Mouse (Mus musculus) Patski (cell line): ENCODE measurements around the gene Ralbp1. TPM values are rescaled to one million over a fixed set of nuclear protein-coding genes. Genes with fewer than 3 reads are reported as not detected.

Experiments
- ATAC-seq: fragments of 100-300 bp; one replicate; pipeline ENCODE4 v1.8.0; 2021
- CTCF ChIA-PET: fragments of 350-600 bp; sonication (Branson Sonifier 250); formaldehyde crosslinking; loops from one replicate; lab custom pipeline; 2022; ENCODE audit warnings: inconsistent platforms; lab: Charles Lee
- POLR2A ChIA-PET: fragments of 350-600 bp; sonication (Branson Sonifier 250); formaldehyde crosslinking; loops from one replicate; lab custom pipeline; 2022; ENCODE audit warnings: antibody characterized with exemption, inconsistent platforms; lab: Charles Lee
- DNase-seq: peaks from one replicate; pipeline ENCODE4 v3.0.0-alpha.2; 2011; ENCODE audit warnings: low read depth, low spot score
- H3K27me3 ChIP-seq: fragments of 371-371 bp; one replicate; pipeline ENCODE4 v1.5.1; 2021
- CTCF ChIP-seq: fragments of 100-300 bp; IDR thresholded peaks from one replicate; pipeline ENCODE4 v1.5.1; 2021
- in situ Hi-C: fragments of 300-500 bp; cut with MboI; formaldehyde crosslinking; loops from 3 replicates; pipeline ENCODE4 v1.11.1; 2018; ENCODE audit warnings: low pct_unique_long_range_greater_than_20kb, mixed read lengths
- polyA plus RNA-seq: library from polyadenylated mRNA; unstranded; gene quantifications from one replicate; pipeline ENCODE4 v1.2.3, GENCODE M21; 2021

The Ralbp1 gene
- polyA plus RNA-seq, 1 experiment from 2014 or later = 65.8 TPM

DNA sequence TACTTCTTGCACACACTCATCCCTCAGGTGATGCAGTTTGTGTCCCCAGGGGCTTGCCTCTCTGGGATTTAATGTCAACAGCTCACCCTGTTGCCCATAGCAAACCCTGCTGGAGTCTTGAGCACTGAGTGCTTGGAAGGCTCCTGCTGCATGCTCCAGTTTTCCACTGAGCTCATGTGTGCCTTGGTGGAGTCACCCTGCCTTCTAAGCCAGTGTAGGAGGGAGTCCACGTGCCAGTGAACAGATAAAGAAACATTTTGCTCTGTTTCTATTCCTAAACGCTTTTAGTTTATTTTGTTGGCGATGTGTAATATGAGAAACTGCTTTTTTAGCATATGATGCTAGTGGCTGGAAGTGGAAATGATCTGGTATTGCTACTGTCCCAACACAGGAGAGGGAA, 48.9 kb downstream of the Ralbp1 start:
- POLR2A ChIA-PET = no interaction called here
- DNase-seq (no peak), ATAC-seq (no peak)
- TF ChIP-seq CTCF = no peak
- CTCF ChIA-PET = interaction anchor here (1.2 to 1.7 kb wide), 3 partner anchors 10 to 17 kb away, joined by 3 to 4 read pairs (median 4); no protein-coding TSS in a partner anchor
- no peaks in the 10 kb centered on the region for H3K27me3 ChIP-seq
- in situ Hi-C loops = loop anchor here (10.0 kb wide), 1 partner anchor 132 kb away; no protein-coding TSS in a partner anchor

DNA sequence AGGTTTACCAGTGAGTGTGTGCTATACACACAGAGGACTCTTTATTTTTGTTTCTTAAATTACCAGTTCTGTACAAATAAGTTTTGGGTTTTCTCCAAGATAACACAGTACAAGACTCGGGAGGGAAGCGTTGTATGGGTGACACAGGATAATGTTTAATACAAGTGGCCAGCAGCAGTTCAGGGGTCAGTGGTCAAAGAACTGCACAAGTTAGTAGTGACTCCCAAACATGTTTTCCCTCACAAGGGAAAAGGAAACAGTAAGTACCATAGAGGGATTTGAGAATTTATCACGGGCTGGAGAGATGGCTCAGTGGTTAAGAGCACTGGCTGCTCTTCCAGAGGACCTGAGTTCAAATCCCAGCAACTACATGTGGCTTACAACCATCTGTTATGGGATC, 51.7 kb downstream of the Ralbp1 start:
- ATAC-seq (no peak), DNase-seq (no peak)
- H3K27me3 ChIP-seq = no peaks in the 10 kb centered on the region
- in situ Hi-C loops = loop anchor here (10.0 kb wide), 1 partner anchor 129 kb away; no protein-coding TSS in a partner anchor
- CTCF ChIA-PET = no interaction called here
- POLR2A ChIA-PET = no interaction called here
- no peak for TF ChIP-seq CTCF

DNA sequence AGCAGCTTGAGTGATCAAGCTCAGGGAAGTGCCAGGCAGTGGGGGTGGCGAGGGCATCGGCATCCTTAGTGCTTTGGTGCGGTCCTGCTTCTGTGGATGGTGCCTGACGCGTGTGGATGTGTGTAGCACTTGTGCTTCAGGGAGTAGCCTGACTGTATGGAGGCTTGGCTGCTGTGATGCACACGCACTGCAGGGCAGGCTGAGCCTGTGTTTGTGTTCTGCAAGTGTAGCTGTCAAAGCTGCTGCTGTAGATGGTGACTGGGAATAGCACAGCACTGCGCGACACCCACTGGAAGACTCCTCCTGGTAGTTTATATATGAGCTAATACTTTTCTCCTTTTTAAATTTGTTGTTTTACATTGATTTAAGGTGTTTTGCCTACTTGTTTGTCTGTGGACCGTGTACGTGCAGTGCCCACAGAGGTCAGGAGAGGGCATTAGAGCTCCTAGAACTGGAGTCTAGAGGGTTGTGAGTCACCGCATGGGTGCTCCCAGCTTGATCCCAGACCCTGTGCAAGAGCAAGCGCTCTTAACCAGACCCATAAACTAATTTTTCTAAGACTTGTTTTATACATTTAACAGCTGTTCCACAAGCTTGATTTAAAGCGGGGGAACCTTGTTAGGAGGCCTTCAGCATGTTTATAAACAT, 55.3 kb downstream of the Ralbp1 start:
- ChIA-PET POLR2A (interaction anchor here (0.6 kb wide), 1 partner anchor 732 kb away, joined by 3 read pairs; no protein-coding TSS in a partner anchor), CTCF (interaction anchor here (0.9 to 3.2 kb wide), 4 partner anchors 10 to 49 kb away, joined by 3 to 13 read pairs (median 6); no protein-coding TSS in a partner anchor)
- TF ChIP-seq CTCF = peak; percentile 61
- DNase-seq = no peak
- H3K27me3 ChIP-seq = no peaks in the 10 kb centered on the region
- in situ Hi-C loops = loop anchor here (10.0 kb wide), 1 partner anchor 126 kb away; no protein-coding TSS in a partner anchor
- no peak for ATAC-seq

DNA sequence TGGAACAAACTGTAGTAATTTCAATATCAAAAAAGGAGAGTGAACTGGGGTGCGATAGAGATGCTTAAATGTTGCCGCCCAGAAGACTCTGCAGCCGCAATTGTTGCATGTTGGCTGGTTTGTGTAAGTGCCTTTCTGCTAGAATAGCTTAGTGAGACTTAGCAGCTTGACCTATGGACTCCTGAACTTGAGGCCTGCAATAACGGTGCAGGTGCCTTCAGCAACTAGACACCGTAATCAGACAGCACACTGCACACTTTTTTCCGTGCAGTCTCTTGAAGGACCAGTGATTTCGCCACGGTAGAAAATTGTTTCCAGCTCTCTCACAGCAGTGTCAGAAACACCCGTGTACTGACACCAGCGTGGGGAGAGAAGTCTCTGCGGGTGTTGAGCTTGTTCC, 56.6 kb downstream of the Ralbp1 start:
- no peak for TF ChIP-seq CTCF
- ChIA-PET CTCF (interaction anchor here (1.2 to 3.2 kb wide), 4 partner anchors 9 to 47 kb away, joined by 3 to 13 read pairs (median 8); no protein-coding TSS in a partner anchor), POLR2A (no interaction called here)
- ATAC-seq (no peak), DNase-seq (no peak)
- in situ Hi-C loops = no loop called here
- no peaks in the 10 kb centered on the region for H3K27me3 ChIP-seq

DNA sequence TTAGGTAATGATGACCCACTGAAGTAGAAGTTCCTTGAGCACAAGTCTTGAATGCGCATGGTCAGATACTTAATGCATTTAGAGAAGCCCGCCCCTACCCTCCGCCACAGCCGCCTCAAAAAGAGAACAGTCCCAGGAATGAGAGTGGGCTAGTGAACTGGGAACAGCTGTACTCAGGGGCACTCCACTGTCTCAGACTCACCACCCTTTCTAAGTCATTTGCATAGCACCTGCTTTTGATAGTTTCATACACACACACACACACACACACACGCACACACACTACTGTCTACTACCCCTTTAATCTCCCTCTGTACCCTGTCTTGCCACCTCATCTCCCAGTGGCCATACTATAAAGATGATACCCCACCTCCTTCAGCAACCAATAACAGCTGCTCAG, 57.7 kb downstream of the Ralbp1 start:
- DNase-seq = no peak
- no peak for TF ChIP-seq CTCF
- no peaks in the 10 kb centered on the region for H3K27me3 ChIP-seq
- CTCF ChIA-PET = interaction anchor here (3.2 kb wide), 1 partner anchor 15 kb away, joined by 13 read pairs; no protein-coding TSS in a partner anchor
- in situ Hi-C loops = no loop called here
- POLR2A ChIA-PET = no interaction called here
- no peak for ATAC-seq

DNA sequence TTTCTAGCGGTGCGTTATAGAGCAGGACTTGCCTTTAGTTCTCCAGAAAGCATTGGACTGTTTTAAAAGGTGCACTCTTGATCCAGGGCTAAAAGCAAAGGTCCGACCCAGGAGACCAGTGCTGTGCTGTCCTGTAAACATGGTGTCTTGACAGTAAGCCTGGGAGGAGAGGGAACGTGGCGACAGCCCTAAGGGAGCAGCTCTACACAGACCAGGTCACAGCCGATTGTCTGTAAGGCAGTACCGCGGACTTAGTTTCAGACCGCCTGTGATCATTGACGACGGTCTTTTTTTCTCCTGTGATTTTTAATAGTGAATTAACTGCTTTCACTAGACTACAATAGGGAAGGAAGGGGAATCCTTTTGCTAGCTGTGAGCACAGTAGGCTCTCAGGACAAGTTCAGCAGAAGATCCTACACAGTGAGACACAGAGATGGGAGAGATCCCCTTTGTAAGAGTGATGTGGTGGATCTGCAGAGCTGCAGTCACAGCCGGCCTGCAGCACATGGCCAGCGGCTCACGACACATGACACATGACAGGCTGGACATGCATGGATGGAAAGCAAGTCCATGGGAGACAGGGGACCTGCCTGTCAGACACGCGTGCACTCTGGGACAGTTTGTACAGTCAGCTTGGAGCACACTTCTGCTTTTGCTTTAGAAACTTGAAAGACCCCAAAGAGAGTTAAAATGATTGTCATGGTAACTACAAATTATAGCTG, 58.3 kb downstream of the Ralbp1 start:
- ChIA-PET CTCF (interaction anchor here (1.5 kb wide), 1 partner anchor 9 kb away, joined by 3 read pairs; no protein-coding TSS in a partner anchor), POLR2A (no interaction called here)
- TF ChIP-seq CTCF = no peak
- no peaks in the 10 kb centered on the region for H3K27me3 ChIP-seq
- DNase-seq = no peak
- ATAC-seq = no peak
- in situ Hi-C loops = no loop called here

DNA sequence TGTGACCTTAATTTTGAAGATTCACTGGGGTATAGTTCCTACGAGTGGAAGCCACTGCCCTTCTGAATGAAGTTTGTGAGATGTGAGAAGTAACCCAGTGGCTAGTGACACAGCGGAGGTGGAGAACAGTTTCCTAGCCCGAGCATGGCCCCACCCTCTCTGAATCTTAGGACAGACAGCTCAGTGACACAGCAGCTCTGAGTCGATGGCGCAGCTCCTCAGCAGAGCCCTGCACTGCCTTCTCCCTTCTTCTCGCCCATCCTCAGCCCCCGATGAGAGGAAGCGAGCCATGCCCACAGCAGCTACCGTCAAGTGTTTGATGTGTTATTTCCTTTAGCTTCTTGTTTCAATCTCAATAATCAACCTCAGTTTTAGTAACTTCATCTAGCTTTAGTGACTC, 59.3 kb downstream of the Ralbp1 start:
- no peaks in the 10 kb centered on the region for H3K27me3 ChIP-seq
- CTCF ChIA-PET = interaction anchor here (1.5 kb wide), 1 partner anchor 10 kb away, joined by 3 read pairs; no protein-coding TSS in a partner anchor
- in situ Hi-C loops = no loop called here
- ATAC-seq = no peak
- no peak for TF ChIP-seq CTCF
- no peak for DNase-seq
- POLR2A ChIA-PET = interaction anchor here (1.0 kb wide), 1 partner anchor 11 kb away, joined by 3 read pairs; no protein-coding TSS in a partner anchor

DNA sequence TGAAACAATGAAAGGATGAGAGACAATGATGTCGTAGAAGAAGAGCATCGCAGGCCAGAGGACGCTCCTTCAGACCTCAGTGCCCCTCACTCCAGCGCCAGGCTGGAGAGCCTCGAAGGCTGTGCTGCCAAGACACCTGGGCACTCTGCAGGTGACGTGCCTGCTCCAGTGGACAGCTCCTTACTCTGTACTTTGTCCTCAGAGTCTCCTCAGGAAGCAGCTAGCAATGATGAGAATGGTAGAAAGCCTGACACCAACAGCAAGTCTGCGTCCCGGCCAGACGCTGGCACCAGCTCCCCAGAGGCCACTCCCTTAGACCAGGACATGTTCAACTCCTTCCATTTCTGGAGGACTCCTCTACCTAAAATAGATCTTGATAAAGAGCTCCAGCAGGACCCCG, 61.4 kb downstream of the Ralbp1 start:
- POLR2A ChIA-PET = no interaction called here
- no peak for ATAC-seq
- in situ Hi-C loops = no loop called here
- no peak for DNase-seq
- H3K27me3 ChIP-seq = no peaks in the 10 kb centered on the region
- TF ChIP-seq CTCF = no peak
- CTCF ChIA-PET = interaction anchor here (0.8 to 1.6 kb wide), 2 partner anchors 10 to 119 kb away, joined by 3 read pairs; no protein-coding TSS in a partner anchor

DNA sequence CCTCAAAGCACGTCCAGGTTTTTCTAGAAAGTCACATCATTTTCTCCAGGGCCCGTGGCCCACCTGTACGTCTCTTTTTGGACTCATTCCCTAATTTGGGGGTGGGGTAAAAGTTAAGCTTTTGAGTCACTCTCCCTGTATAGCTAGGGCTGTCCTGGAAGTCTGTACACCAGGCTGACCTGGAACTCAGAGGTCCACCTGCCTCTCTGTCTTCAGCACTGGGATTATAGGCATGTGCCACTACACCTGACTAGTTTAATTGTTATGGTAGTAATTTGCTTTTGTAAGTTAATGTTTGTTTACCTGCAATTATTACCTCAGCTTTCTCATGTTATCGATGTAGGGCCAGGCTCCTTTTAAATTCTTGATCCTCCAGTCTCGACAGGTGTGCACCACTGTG, 63.2 kb downstream of the Ralbp1 start:
- ChIA-PET CTCF (interaction anchor here (0.6 to 1.9 kb wide), 2 partner anchors 34 to 274 kb away, joined by 3 to 4 read pairs; no protein-coding TSS in a partner anchor), POLR2A (interaction anchor here (0.6 kb wide), 1 partner anchor 25 kb away, joined by 4 read pairs; no protein-coding TSS in a partner anchor)
- ATAC-seq (no peak), DNase-seq (no peak)
- no peaks in the 10 kb centered on the region for H3K27me3 ChIP-seq
- in situ Hi-C loops = no loop called here
- TF ChIP-seq CTCF = no peak

DNA sequence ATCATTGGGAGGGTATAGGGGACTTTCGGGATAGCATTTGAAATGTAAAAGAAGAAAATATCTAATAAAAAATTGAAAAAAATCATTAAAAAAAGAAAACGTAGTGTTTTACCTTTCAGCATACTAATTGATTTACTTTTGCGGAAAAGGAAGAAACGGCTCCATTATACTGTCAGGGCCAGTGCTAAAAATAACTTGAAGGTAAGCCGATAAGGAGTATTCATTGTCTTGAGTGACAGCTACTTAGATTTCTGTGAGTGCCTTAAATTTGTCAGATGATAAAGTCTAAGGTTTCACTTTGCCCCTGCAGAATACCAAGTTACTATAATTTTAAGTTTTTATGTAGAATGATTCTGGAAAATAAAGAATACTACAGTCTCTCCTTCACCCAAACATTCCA, 65.4 kb downstream of the Ralbp1 start:
- DNase-seq (no peak), ATAC-seq (no peak)
- TF ChIP-seq CTCF = no peak
- no peaks in the 10 kb centered on the region for H3K27me3 ChIP-seq
- POLR2A ChIA-PET = no interaction called here
- in situ Hi-C loops = no loop called here
- CTCF ChIA-PET = interaction anchor here (1.2 to 2.1 kb wide), 3 partner anchors 10 to 17 kb away, joined by 3 to 10 read pairs (median 4); no protein-coding TSS in a partner anchor
